ENCODE assay signal across 8 mouse cellular contexts in genomic region chr4:108878963-108879822, GRCm38 (mm10). TPM values are rescaled to one million over a fixed set of nuclear protein-coding genes. Genes with fewer than 3 reads are reported as not detected.
A peak's percentile ranks its signal among the peaks of the same experiment; 100 is the strongest.
DNase-seq lines count a peak whose midpoint lies in the region; ATAC-seq and TF ChIP-seq lines count a peak whose summit lies in the region.

Gene Rab3b, plus strand, starts transcription at chr4:108879063.

- intact Hi-C loops in gastrocnemius, adult 2 months (cut with DNase I): no loop called here
- intact Hi-C loops in left cerebral cortex, postnatal 10 days (cut with DNase I): loop anchor here (10.0 kb wide), 1 partner anchor 286 kb away; no protein-coding TSS in a partner anchor

- no peak for TF ChIP-seq CTCF in gastrocnemius, adult 2 months (IDR thresholded peaks at IDR 0.05)

- H3K27me3 ChIP-seq in megakaryocyte, embryonic 14.5 days (replicated peaks): peaks cover 69% of the 10 kb centered on the region

- H3K4me1 ChIP-seq in megakaryocyte, embryonic 14.5 days: peaks cover 13% of the 10 kb centered on the region

- H3K36me3 ChIP-seq in megakaryocyte, embryonic 14.5 days (replicated peaks; ENCODE audit: low read length): no peaks in the 10 kb centered on the region

- no peak within 1 kb of the TSS for H3K27ac ChIP-seq in gastrocnemius, adult 2 months

- no peaks in the 10 kb centered on the region for H3K9me3 ChIP-seq in megakaryocyte, embryonic 14.5 days

- peak; percentile 70 for DNase-seq in adrenal gland, postnatal 10 days
- peak; percentile 47 for DNase-seq in gastrocnemius, adult 2 months
- DNase-seq in left cerebral cortex, postnatal 10 days (ENCODE audit: extremely low spot score in 1 of 2, low spot score in 2 of 2): peak; percentile 29 to 76
- peak; percentile 55 for DNase-seq in right cerebral cortex, postnatal 14 days
- peak; percentile 54 to 66 for DNase-seq in urinary bladder, postnatal 4 days (ENCODE audit: low spot score in 2 of 2)

- peak; percentile 96 for ATAC-seq in common myeloid progenitor, adult 5-6 weeks (replicated peaks; ENCODE audit: low read depth, poor library complexity, severe bottlenecking)
- ATAC-seq in inflammation-experienced regulatory T-cells, adult 6 months: peak; percentile 70

- H3K4me3 ChIP-seq in gastrocnemius, adult 2 months: peak within 1 kb of the TSS; percentile 67
- H3K4me3 ChIP-seq in megakaryocyte, embryonic 14.5 days (replicated peaks): peak within 1 kb of the TSS; percentile 89

RNA-seq across cellular contexts. Expression of gene Rab3b, which starts in this region (rescaled TPM):
- total RNA-seq in adrenal gland, postnatal 10 days (2021): 10 to 100 TPM; 45.4 to 50.2 TPM
- not detected in 2 replicates for total RNA-seq in common myeloid progenitor, adult 5-6 weeks (2017)
- under 1 TPM in 1 of 2 experiments, not detected in 1; 0.42 TPM for total RNA-seq in gastrocnemius, adult 2 months (2021)
- under 1 TPM in 1 of 3 experiments, not detected in 2; 0.45 TPM for polyA plus RNA-seq in inflammation-experienced regulatory T-cells, adult 6 months (2017; shearing (Covaris generic))
- total RNA-seq in left cerebral cortex, postnatal 10 days (2021): 100 to 1,000 TPM; 152 to 156 TPM
- not detected in 2 replicates for polyA plus RNA-seq in megakaryocyte, embryonic 14.5 days (2012; ENCODE audit: insufficient read depth, low replicate concordance)

Comparison
In these comparisons a context has a peak if more than half of its experiments do, and no peak if none do; other contexts are left out.
1. RNA of gene Rab3b (total RNA-seq): 152 to 156 TPM in left cerebral cortex, postnatal 10 days and 45.4 to 50.2 TPM in adrenal gland, postnatal 10 days; 0.42 TPM in gastrocnemius, adult 2 months and not detected in common myeloid progenitor, adult 5-6 weeks; every median in the first group is over 10 times any median in the second.
2. Peak in ATAC-seq in common myeloid progenitor, adult 5-6 weeks; RNA of the gene not detected or under 1 TPM.
3. Peak in DNase-seq and H3K4me3 ChIP-seq in gastrocnemius, adult 2 months; RNA of the gene not detected or under 1 TPM.
4. Peak in ATAC-seq in inflammation-experienced regulatory T-cells, adult 6 months; RNA of the gene not detected or under 1 TPM.
5. Peak in every context shown above with its lines, with median percentiles within 50 percentile points of each other: DNase-seq.